Comparison of ENCODE assay signal across 18 mouse cellular contexts in the genomic region with DNA sequence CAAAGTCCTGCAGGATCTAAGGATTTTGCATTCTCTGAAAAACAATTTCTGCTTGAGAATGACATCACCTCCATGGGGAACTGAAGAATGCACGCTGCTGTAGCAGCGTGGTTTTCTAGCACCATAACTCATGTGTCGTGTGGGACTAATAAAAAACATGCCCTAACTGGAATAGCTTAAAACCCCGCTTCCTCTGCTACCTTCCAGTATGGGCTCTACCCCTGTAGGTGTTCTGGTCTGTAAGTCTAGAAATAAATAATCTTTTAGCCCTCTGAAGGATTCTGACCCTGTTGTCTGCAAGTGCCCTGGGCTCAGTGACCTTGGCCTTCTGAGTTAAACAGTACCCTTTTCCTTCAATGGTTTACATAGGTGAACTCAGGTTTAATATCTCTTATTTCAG.
A peak's percentile ranks its signal among the peaks of the same experiment; 100 is the strongest.
DNase-seq lines count a peak whose midpoint lies in the region; ATAC-seq and TF ChIP-seq lines count a peak whose summit lies in the region.
"Had no signal": no experiment of that assay in that cellular context is flagged by ENCODE, and none has a peak within 500 bp of the region (broad histone marks: within the 10 kb centered on the region; RNA-seq: fewer than 3 reads in every experiment).

No protein-coding gene starts in this region.

- no peaks in the 10 kb centered on the region for H3K27me3 ChIP-seq in embryonic facial prominence, embryonic 11.5 days (ENCODE audit: control insufficient read depth, insufficient read depth, low read length)
- H3K27me3 ChIP-seq in embryonic facial prominence, embryonic 10.5 days (replicated peaks; ENCODE audit: low read depth, poor library complexity, severe bottlenecking), result no peaks in the 10 kb centered on the region
- H3K27me3 ChIP-seq in embryonic facial prominence, embryonic 12.5 days, result no peaks in the 10 kb centered on the region
- H3K27me3 ChIP-seq in kidney, embryonic 16.5 days (ENCODE audit: insufficient read depth, low read length), result no peaks in the 10 kb centered on the region
- H3K27me3 ChIP-seq in limb, embryonic 13.5 days, result no peaks in the 10 kb centered on the region
- no peaks in the 10 kb centered on the region for H3K27me3 ChIP-seq in intestine, embryonic 15.5 days (replicated peaks)
- H3K27me3 ChIP-seq: heart, embryonic 12.5 days; lung, embryonic 15.5 days; midbrain, embryonic 13.5 days had no signal

- no peak overlapping the region for H3K4me3 ChIP-seq in embryonic facial prominence, embryonic 11.5 days (ENCODE audit: low read depth, low read length)
- H3K4me3 ChIP-seq in embryonic facial prominence, embryonic 10.5 days, result no peak overlapping the region
- H3K4me3 ChIP-seq in embryonic facial prominence, embryonic 12.5 days, result no peak overlapping the region
- no peak overlapping the region for H3K4me3 ChIP-seq in kidney, embryonic 16.5 days (ENCODE audit: low read length)
- H3K4me3 ChIP-seq in limb, embryonic 13.5 days, result no peak overlapping the region
- H3K4me3 ChIP-seq in lung, adult 2 months (replicated peaks; ENCODE audit: extremely low read depth, low read depth, low read length), result no peak overlapping the region
- no peak overlapping the region for H3K4me3 ChIP-seq in intestine, embryonic 15.5 days (replicated peaks)
- H3K4me3 ChIP-seq: erythroblast, embryonic 14.5 days; heart, embryonic 12.5 days; lung, embryonic 15.5 days; midbrain, embryonic 13.5 days; myocyte had no signal

- no peak overlapping the region for H3K27ac ChIP-seq in embryonic facial prominence, embryonic 11.5 days (replicated peaks; ENCODE audit: low read depth, low read length)
- H3K27ac ChIP-seq in embryonic facial prominence, embryonic 10.5 days (replicated peaks), result no peak overlapping the region
- no peak overlapping the region for H3K27ac ChIP-seq in embryonic facial prominence, embryonic 12.5 days
- no peak overlapping the region for H3K27ac ChIP-seq in kidney, embryonic 16.5 days (ENCODE audit: low read length)
- no peak overlapping the region for H3K27ac ChIP-seq in limb, embryonic 13.5 days
- no peak overlapping the region for H3K27ac ChIP-seq in intestine, embryonic 15.5 days
- H3K27ac ChIP-seq: lung, embryonic 15.5 days; macrophage; midbrain, embryonic 13.5 days had no signal

- H3K9ac ChIP-seq in embryonic facial prominence, embryonic 11.5 days (replicated peaks; ENCODE audit: low read length), result no peak overlapping the region
- H3K9ac ChIP-seq in embryonic facial prominence, embryonic 12.5 days, result no peak overlapping the region
- no peak overlapping the region for H3K9ac ChIP-seq in kidney, embryonic 16.5 days (replicated peaks; ENCODE audit: low read length)
- H3K9ac ChIP-seq in limb, embryonic 13.5 days, result no peak overlapping the region
- no peak overlapping the region for H3K9ac ChIP-seq in intestine, embryonic 15.5 days
- H3K9ac ChIP-seq: heart, embryonic 12.5 days; lung, embryonic 15.5 days; midbrain, embryonic 13.5 days had no signal

- TF ChIP-seq CTCF in lung, adult 2 months (IDR thresholded peaks at IDR 0.05; ENCODE audit: insufficient read depth, low read length), result no peak

- ATAC-seq in embryonic facial prominence, embryonic 11.5 days (replicated peaks; ENCODE audit: insufficient number of reproducible peaks, low FRiP score, low TSS enrichment, low read depth), result no peak
- 0 out of 2 replicates have a peak, but pooled peaks have one; percentile 52 for ATAC-seq in embryonic facial prominence, embryonic 12.5 days (ENCODE audit: insufficient number of reproducible peaks, insufficient read depth, low FRiP score, low TSS enrichment)
- ATAC-seq in kidney, embryonic 16.5 days (ENCODE audit: low FRiP score, low TSS enrichment), result peak; percentile 95
- peak; percentile 90 for ATAC-seq in limb, embryonic 13.5 days (ENCODE audit: low FRiP score, low read depth)
- ATAC-seq in intestine, embryonic 15.5 days, result no peak
- ATAC-seq: hindbrain, embryonic 16.5 days had no signal

- H3K36me3 ChIP-seq in embryonic facial prominence, embryonic 11.5 days (replicated peaks; ENCODE audit: control insufficient read depth, insufficient read depth, low read depth, low read length), result no peaks in the 10 kb centered on the region
- H3K36me3 ChIP-seq in embryonic facial prominence, embryonic 10.5 days (replicated peaks), result no peaks in the 10 kb centered on the region
- no peaks in the 10 kb centered on the region for H3K36me3 ChIP-seq in embryonic facial prominence, embryonic 12.5 days
- H3K36me3 ChIP-seq in kidney, embryonic 16.5 days (ENCODE audit: insufficient read depth, low read length), result no peaks in the 10 kb centered on the region
- no peaks in the 10 kb centered on the region for H3K36me3 ChIP-seq in limb, embryonic 13.5 days
- no peaks in the 10 kb centered on the region for H3K36me3 ChIP-seq in intestine, embryonic 15.5 days
- H3K36me3 ChIP-seq: heart, embryonic 12.5 days; lung, embryonic 15.5 days; midbrain, embryonic 13.5 days had no signal

- no peaks in the 10 kb centered on the region for H3K4me1 ChIP-seq in embryonic facial prominence, embryonic 11.5 days (ENCODE audit: control insufficient read depth, insufficient read depth, low read length)
- no peaks in the 10 kb centered on the region for H3K4me1 ChIP-seq in embryonic facial prominence, embryonic 10.5 days
- no peaks in the 10 kb centered on the region for H3K4me1 ChIP-seq in embryonic facial prominence, embryonic 12.5 days
- no peaks in the 10 kb centered on the region for H3K4me1 ChIP-seq in kidney, embryonic 16.5 days (ENCODE audit: insufficient read depth, low read length)
- H3K4me1 ChIP-seq in limb, embryonic 13.5 days, result peaks cover 11% of the 10 kb centered on the region
- no peaks in the 10 kb centered on the region for H3K4me1 ChIP-seq in lung, adult 2 months (ENCODE audit: control insufficient read depth, insufficient read depth, low read length)
- no peaks in the 10 kb centered on the region for H3K4me1 ChIP-seq in intestine, embryonic 15.5 days (replicated peaks)
- H3K4me1 ChIP-seq: heart, embryonic 12.5 days; lung, embryonic 15.5 days had no signal

- TF ChIP-seq POLR2A in lung, adult 2 months (IDR thresholded peaks at IDR 0.05; ENCODE audit: borderline replicate concordance, extremely low read depth, low read depth, low read length), result no peak

- WGBS in embryonic facial prominence, embryonic 11.5 days, result 56% methylated on average over 4 of the region's 4 CpGs
- WGBS in embryonic facial prominence, embryonic 10.5 days, result 75% methylated on average over 4 of the region's 4 CpGs
- 26% methylated on average over 4 of the region's 4 CpGs for WGBS in embryonic facial prominence, embryonic 12.5 days
- 25% methylated on average over 4 of the region's 4 CpGs for WGBS in kidney, embryonic 16.5 days
- WGBS in limb, embryonic 13.5 days, result 10% methylated on average over 4 of the region's 4 CpGs
- WGBS in lung, adult 2 months, result 66% methylated on average over 4 of the region's 4 CpGs
- WGBS in intestine, embryonic 15.5 days, result 46% methylated on average over 4 of the region's 4 CpGs

- no peak overlapping the region for H3K4me2 ChIP-seq in embryonic facial prominence, embryonic 11.5 days (ENCODE audit: low read depth, low read length)
- no peak overlapping the region for H3K4me2 ChIP-seq in embryonic facial prominence, embryonic 12.5 days (replicated peaks)
- no peak overlapping the region for H3K4me2 ChIP-seq in kidney, embryonic 16.5 days (replicated peaks; ENCODE audit: low read depth, low read length)
- H3K4me2 ChIP-seq in limb, embryonic 13.5 days (replicated peaks), result no peak overlapping the region
- no peak overlapping the region for H3K4me2 ChIP-seq in intestine, embryonic 15.5 days (replicated peaks)
- H3K4me2 ChIP-seq: heart, embryonic 12.5 days; lung, embryonic 15.5 days; midbrain, embryonic 13.5 days had no signal

- no peaks in the 10 kb centered on the region for H3K9me3 ChIP-seq in embryonic facial prominence, embryonic 11.5 days (replicated peaks; ENCODE audit: control insufficient read depth, low read length)
- H3K9me3 ChIP-seq in embryonic facial prominence, embryonic 10.5 days, result no peaks in the 10 kb centered on the region
- no peaks in the 10 kb centered on the region for H3K9me3 ChIP-seq in embryonic facial prominence, embryonic 12.5 days
- H3K9me3 ChIP-seq in kidney, embryonic 16.5 days (ENCODE audit: low read length), result no peaks in the 10 kb centered on the region
- H3K9me3 ChIP-seq in limb, embryonic 13.5 days, result no peaks in the 10 kb centered on the region
- no peaks in the 10 kb centered on the region for H3K9me3 ChIP-seq in intestine, embryonic 15.5 days
- H3K9me3 ChIP-seq: heart, embryonic 12.5 days; lung, embryonic 15.5 days; midbrain, embryonic 13.5 days had no signal

- peak; percentile 7 for DNase-seq in embryonic facial prominence, embryonic 11.5 days (ENCODE audit: low spot score)
- DNase-seq in embryonic facial prominence, embryonic 10.5 days (ENCODE audit: low spot score), result no peak
- DNase-seq in cerebellum, postnatal 4 days (ENCODE audit: low spot score in 2 of 2), result no peak
- DNase-seq in lung, adult 2 months, result no peak
- DNase-seq: adrenal gland, adult 8-10 months; gastrocnemius, postnatal 36 days; right cerebral cortex, postnatal 25 days had no signal

Comparison
In these comparisons a context has a peak if more than half of its experiments do, and no peak if none do; other contexts are left out.
1. ATAC-seq: peak in embryonic facial prominence, embryonic 12.5 days (single experiment), kidney, embryonic 16.5 days (single experiment) and limb, embryonic 13.5 days (single experiment); none in embryonic facial prominence, embryonic 11.5 days (single experiment) and intestine, embryonic 15.5 days (single experiment).